Mouse (Mus musculus): ENCODE results near the gene Tssk3. TPM values are rescaled to one million over a fixed set of nuclear protein-coding genes. Genes with fewer than 3 reads are reported as not detected.
A peak's percentile ranks its signal among the peaks of the same experiment; 100 is the strongest.

Tssk3 gene
- polyA plus RNA-seq, 1 experiment: not detected

DNA sequence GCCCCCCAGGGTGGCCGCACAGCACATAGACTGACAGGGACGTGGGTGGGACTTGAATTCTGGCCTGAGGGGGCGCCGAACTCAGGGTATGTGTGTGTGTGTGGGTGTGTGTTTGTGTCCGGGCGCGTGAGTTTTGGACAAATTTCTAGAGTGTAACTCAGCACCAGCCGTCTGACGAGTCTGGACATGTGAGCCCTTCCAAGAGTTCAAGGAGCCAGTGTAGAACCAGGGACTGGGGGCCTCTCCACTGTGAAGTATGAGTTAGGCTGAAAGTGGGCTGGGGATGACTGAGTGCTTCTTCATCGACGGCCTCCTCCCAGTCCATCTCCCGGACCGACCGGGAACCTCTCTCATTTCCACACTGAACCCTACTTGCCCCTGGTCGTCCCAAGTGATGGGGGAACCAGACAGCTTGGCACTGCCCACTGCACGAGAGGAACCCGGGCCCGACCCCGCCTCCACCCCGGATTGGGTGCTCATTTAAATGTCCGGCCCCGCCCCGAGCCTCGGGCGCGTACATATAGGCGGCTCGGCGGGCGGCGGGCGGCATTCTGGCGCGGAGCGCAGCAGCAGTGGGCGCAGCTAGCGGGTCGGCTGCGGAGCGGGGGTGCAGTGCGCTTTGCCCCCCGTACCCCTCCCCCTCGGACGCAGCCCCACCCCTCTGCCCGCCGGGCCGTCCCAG is 22.4 kb upstream of the Tssk3 start, which contains the start of gene Marcksl1:
TSS of gene Marcksl1 (plus strand) at position 496 of the 682 bp plus-strand sequence.
- peak within 1 kb of the TSS; percentile 27; the same call in 1 of the 2 replicates for H3K27ac ChIP-seq (ENCODE audit: insufficient read depth, low read depth, low read length)
- H3K4me3 ChIP-seq (ENCODE audit: insufficient read depth, low read depth, low read length): peak within 1 kb of the TSS; percentile 89
- H3K4me1 ChIP-seq (ENCODE audit: control insufficient read depth, insufficient read depth, low read length): peaks cover 14% of the 10 kb centered on the region
- TF ChIP-seq CTCF (IDR thresholded peaks at IDR 0.05; ENCODE audit: insufficient read depth, low read depth, low read length) (no peak), POLR2A (IDR thresholded peaks at IDR 0.05; ENCODE audit: insufficient read depth, low read depth, low read length) (peak; percentile 86)
- 8% methylated on average over 47 of the region's 47 CpGs for WGBS

DNA sequence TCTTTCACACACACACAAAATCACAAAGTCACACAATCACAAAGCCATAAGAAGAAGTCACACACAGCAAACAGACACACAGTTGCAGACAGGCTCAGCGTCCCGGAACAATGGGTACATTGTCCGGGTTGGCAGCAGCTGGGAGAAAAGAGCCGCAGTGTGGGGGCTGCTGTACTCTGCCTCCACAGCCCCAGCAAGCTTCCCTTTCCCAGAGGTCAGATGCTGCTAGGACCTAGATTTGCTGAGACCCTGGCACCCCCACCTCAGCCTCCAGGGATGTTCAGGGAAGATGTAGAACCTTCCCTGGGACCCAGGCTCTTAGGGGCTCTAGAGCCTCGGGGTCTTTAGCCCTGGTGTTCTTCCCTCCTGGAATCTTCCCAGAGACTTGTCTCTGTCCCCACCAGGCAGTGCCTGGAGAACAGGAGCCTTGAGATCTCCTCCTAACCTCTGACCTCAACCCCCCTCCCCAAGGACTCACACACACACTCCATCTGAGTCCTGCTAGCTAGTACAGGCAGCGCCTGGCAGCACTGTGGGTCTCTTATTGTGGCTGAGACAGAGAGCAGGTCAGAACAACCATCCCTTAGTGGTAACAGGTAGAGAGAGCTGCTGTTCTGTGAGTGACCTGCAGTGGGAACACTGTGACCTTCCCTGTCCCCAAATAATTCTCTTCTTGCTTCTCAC is 20.7 kb upstream of the Tssk3 start:
- WGBS: 54% methylated on average over 6 of the region's 6 CpGs

DNA sequence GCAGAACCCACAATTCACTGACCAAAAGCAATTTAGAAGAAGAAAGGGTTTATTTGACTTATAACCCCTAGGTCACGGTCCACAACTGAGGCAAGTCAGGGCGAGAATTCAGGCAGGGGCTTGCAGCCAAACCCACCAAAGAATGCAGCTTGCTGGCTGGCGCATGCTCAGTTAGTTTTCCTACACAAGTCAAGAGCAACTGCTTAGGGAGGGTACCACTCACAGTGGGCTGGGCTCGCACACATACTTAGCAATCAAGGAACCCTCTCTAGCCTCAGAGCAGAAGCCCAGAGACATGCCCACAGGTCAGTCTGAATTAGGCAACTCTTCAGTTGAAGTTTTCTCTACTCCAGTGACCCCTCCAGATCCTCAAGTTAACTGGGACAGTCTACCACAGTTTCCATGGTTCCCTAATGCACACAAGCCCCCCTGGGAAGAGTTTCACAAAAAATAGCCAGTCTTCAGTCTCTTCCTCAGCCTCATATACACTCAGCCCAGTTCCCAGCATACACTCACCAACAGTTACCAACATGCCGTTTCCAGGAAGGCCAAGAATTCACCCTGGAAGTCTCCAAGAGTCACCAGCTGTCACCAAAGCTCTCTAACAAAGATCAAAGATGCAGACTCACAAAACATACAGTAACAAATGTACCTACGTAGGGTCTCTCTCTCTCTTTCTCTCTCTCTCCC is 20.0 kb upstream of the Tssk3 start:
- WGBS: 63% methylated on average over 6 of the region's 6 CpGs
- Histone ChIP-seq H3K27ac (ENCODE audit: insufficient read depth, low read depth, low read length) (peak overlapping the region; percentile 17), H3K4me1 (ENCODE audit: control insufficient read depth, insufficient read depth, low read length) (peaks cover 16% of the 10 kb centered on the region), H3K4me3 (ENCODE audit: insufficient read depth, low read depth, low read length) (no peak overlapping the region)
- no peak for TF ChIP-seq POLR2A (IDR thresholded peaks at IDR 0.05; ENCODE audit: insufficient read depth, low read depth, low read length)
- TF ChIP-seq CTCF (IDR thresholded peaks at IDR 0.05; ENCODE audit: insufficient read depth, low read depth, low read length): no peak

More for the DNA sequence above, 20.7 kb upstream of the Tssk3 start:
- no peak for TF ChIP-seq CTCF (IDR thresholded peaks at IDR 0.05; ENCODE audit: insufficient read depth, low read depth, low read length)
- no peak for TF ChIP-seq POLR2A (IDR thresholded peaks at IDR 0.05; ENCODE audit: insufficient read depth, low read depth, low read length)
- H3K4me1 ChIP-seq (ENCODE audit: control insufficient read depth, insufficient read depth, low read length): peaks cover 14% of the 10 kb centered on the region
- H3K4me3 ChIP-seq (ENCODE audit: insufficient read depth, low read depth, low read length): no peak overlapping the region
- peak overlapping the region; percentile 17; the same call in 1 of the 2 replicates for H3K27ac ChIP-seq (ENCODE audit: insufficient read depth, low read depth, low read length)

DNA sequence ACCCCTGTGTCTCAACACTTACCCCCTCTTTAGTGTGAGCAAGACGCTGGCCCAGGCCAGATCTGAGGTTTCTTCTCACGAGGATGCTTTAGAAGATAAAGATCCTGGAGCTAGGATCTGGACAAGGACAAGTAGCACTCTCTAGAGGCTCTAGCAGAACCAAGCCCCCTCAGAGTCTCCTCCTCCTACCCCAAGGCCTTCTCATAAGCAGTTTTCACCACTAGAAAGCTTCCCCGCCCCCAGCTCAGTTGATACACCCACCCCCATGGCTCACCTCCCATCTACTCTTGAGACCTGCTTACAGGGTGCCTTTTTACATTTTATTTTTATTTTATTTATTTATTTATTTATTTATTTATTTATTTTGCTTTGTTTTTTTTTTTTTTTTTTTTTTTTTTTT is 18.8 kb upstream of the Tssk3 start:
- TF ChIP-seq POLR2A (IDR thresholded peaks at IDR 0.05; ENCODE audit: insufficient read depth, low read depth, low read length): no peak
- TF ChIP-seq CTCF (IDR thresholded peaks at IDR 0.05; ENCODE audit: insufficient read depth, low read depth, low read length): no peak
- H3K27ac ChIP-seq (ENCODE audit: insufficient read depth, low read depth, low read length): no peak overlapping the region
- no peak overlapping the region for H3K4me3 ChIP-seq (ENCODE audit: insufficient read depth, low read depth, low read length)
- WGBS: 87% methylated on average over 3 of the region's 3 CpGs
- peaks cover 12% of the 10 kb centered on the region for H3K4me1 ChIP-seq (ENCODE audit: control insufficient read depth, insufficient read depth, low read length)

DNA sequence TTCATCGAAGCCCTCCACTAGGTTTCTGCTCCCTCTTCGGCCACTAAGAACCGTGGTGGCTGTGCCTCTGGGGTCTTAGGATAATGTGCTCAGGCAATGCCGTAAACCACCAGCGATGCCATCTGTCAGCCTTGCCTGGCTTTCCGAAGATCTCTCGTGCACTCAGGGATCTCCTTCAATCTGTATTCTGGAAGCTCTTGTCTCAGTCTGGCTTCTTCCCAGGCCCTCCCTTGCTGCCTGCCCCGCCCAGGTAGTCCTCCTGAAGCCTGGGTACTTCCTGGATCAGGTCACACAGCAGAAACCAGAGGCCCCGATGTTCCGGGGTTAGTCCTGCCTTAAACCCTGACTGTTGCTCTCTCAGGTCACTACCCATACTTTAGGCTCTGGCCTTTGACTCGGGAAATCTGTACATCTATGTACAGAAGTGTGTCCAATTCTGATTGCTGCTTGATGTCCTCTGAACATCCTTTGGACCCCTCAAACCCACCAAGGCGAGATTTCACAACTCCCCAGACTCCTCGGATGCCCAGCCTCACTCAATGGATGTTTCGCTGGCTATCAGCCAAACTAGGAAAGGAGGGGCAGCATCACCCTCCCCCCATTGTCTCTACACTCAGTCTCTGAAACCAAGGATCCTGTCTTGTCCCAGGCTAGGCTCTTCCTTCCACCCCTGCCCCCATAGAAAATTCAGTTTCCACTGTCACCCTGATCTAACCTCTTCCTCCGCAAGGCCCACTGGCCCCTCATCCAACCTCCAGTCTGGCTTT is 18.2 kb upstream of the Tssk3 start:
- no peak for TF ChIP-seq CTCF (IDR thresholded peaks at IDR 0.05; ENCODE audit: insufficient read depth, low read depth, low read length)
- no peak for TF ChIP-seq POLR2A (IDR thresholded peaks at IDR 0.05; ENCODE audit: insufficient read depth, low read depth, low read length)
- 67% methylated on average over 15 of the region's 15 CpGs for WGBS
- Histone ChIP-seq H3K4me3 (ENCODE audit: insufficient read depth, low read depth, low read length) (no peak overlapping the region), H3K4me1 (ENCODE audit: control insufficient read depth, insufficient read depth, low read length) (peaks cover 8% of the 10 kb centered on the region), H3K27ac (ENCODE audit: insufficient read depth, low read depth, low read length) (no peak overlapping the region)

DNA sequence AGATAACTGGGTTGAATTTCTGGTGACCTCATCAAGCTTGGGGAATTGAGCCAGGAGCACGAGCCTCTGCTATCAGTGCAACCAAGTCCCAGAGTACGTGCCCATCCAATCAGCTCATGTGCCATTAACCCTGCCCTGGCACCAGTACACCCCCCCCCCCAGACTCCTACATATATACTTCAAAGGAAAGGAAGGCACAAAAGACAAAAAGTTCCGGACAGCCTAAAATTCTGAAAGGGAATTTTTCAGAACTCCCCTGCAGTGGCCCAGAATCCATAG is 17.4 kb upstream of the Tssk3 start:
- TF ChIP-seq CTCF (IDR thresholded peaks at IDR 0.05; ENCODE audit: insufficient read depth, low read depth, low read length) (no peak), POLR2A (IDR thresholded peaks at IDR 0.05; ENCODE audit: insufficient read depth, low read depth, low read length) (no peak)
- WGBS: 69% methylated on average over 3 of the region's 3 CpGs
- Histone ChIP-seq H3K4me1 (ENCODE audit: control insufficient read depth, insufficient read depth, low read length) (peaks cover 6% of the 10 kb centered on the region), H3K27ac (ENCODE audit: insufficient read depth, low read depth, low read length) (no peak overlapping the region), H3K4me3 (ENCODE audit: insufficient read depth, low read depth, low read length) (no peak overlapping the region)

DNA sequence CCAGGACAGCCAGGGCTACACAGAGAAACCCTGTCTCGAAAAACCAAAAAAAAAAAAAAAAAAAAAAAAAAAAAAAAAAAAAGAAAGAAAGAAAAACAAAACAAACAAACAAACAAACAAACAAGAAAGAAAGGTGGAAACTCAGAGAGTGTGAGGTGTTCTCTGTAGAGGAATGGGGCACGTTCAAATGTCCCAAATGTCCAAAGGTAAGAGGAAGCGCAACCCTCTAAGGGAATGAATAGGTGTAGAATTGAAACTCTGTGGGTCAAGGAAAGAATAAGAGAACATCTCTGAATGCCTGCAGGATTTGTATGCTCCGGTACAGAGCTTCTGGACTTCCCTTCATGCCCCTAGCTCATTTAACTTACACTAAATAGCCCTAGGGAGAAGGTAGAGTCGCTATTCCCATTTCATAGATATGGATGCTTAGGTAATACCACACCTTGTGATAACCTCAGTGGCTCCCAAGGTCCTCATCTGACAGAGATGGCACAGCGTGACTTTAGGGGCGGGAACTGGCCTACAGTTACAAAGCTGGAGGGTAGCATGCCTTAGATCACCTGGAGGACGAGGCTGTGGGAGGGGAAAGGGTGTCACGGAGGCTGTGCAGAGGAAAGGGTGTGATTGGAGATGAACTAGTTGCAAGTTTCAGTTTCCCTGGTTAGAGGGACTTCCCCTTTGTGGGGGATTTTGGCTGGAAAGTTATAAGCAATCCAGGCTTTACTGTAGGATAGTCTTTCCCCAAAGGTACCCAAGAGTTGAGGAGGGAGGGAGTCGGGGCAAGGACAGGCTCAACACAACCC is 16.8 kb upstream of the Tssk3 start:
- TF ChIP-seq CTCF (IDR thresholded peaks at IDR 0.05; ENCODE audit: insufficient read depth, low read depth, low read length) (no peak), POLR2A (IDR thresholded peaks at IDR 0.05; ENCODE audit: insufficient read depth, low read depth, low read length) (no peak)
- Histone ChIP-seq H3K4me1 (ENCODE audit: control insufficient read depth, insufficient read depth, low read length) (peaks cover 3% of the 10 kb centered on the region; the same call in 1 of the 2 replicates), H3K4me3 (ENCODE audit: insufficient read depth, low read depth, low read length) (no peak overlapping the region), H3K27ac (ENCODE audit: insufficient read depth, low read depth, low read length) (no peak overlapping the region)
- WGBS: 82% methylated on average over 9 of the region's 10 CpGs

DNA sequence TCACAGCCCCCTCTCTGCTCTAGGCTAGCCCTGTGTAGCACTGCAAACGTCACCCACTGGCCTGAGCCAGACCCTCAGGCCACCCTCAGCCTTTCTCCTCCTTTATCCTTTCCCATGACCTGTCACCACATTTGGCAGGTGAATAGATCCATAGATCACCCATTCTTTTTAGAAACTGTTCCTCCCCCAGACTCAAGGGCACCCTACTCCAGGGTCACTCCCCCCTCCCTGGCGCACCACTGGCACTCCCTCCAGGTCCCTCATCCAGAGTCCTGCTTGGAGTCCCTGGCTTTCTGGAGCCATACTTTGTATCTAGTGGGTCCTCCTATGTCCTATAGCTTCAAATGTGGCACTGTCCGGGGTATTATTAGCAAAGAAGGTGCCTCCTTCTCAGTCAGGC is 14.7 kb upstream of the Tssk3 start:
- no peak for TF ChIP-seq CTCF (IDR thresholded peaks at IDR 0.05; ENCODE audit: insufficient read depth, low read depth, low read length)
- TF ChIP-seq POLR2A (IDR thresholded peaks at IDR 0.05; ENCODE audit: insufficient read depth, low read depth, low read length): no peak
- no peak overlapping the region for H3K27ac ChIP-seq (ENCODE audit: insufficient read depth, low read depth, low read length)
- 76% methylated on average over 3 of the region's 3 CpGs for WGBS

More for the DNA sequence above, 14.7 kb upstream of the Tssk3 start:
- peaks cover 5% of the 10 kb centered on the region for H3K4me1 ChIP-seq (ENCODE audit: control insufficient read depth, insufficient read depth, low read length)
- H3K4me3 ChIP-seq (ENCODE audit: insufficient read depth, low read depth, low read length): no peak overlapping the region
